Mouse (Mus musculus) MEL (cell line): ENCODE results near the gene Fastk. TPM values are rescaled to one million over a fixed set of nuclear protein-coding genes. Genes with fewer than 3 reads are reported as not detected.

Experiments used
- DNase-seq: peaks from one replicate; pipeline ENCODE4 v3.0.0; 2011; ENCODE audit warnings: low read depth, low spot score
- H3K27ac ChIP-seq: 2 replicates; pipeline ENCODE4 v1.5.1; 2012; ENCODE audit warnings: low read depth, mild to moderate bottlenecking, control low read depth, low read length, moderate library complexity; ENCODE audit not compliant: control insufficient read depth
- H3K27me3 ChIP-seq, 2 experiments: fragments of 150-350 bp in 1 of 2; sonication (generic) in 1 of 2; 2 replicates each; pipeline ENCODE4 v1.6.1; 2012; ENCODE audit warnings: low read length in 2 of 2, mild to moderate bottlenecking in 2 of 2, improper control_type of control experiment in 1 of 2, moderate library complexity in 1 of 2; ENCODE audit not compliant: insufficient read depth in 2 of 2, control insufficient read depth in 1 of 2
- H3K36me3 ChIP-seq, 2 experiments: 2 replicates each; pipeline ENCODE4 v1.6.1; 2012 to 2014; ENCODE audit warnings: low read length in 2 of 2, improper control_type of control experiment in 1 of 2, inconsistent platforms in 1 of 2, mild to moderate bottlenecking in 1 of 2; ENCODE audit not compliant: insufficient read depth in 2 of 2, control insufficient read depth in 1 of 2
- H3K4me1 ChIP-seq, 2 experiments: fragments of 150-350 bp in 1 of 2; sonication (generic) in 1 of 2; 2 replicates each; pipeline ENCODE4 v1.6.1; 2012; ENCODE audit warnings: low read length in 2 of 2, improper control_type of control experiment in 1 of 2, mild to moderate bottlenecking in 1 of 2; ENCODE audit not compliant: insufficient read depth in 2 of 2, control insufficient read depth in 1 of 2
- H3K4me3 ChIP-seq, 2 experiments: fragments of 150-350 bp in 1 of 2; sonication (generic) in 1 of 2; 2 replicates each; pipeline ENCODE4 v1.5.1; 2012; ENCODE audit warnings: low read depth in 2 of 2, low read length in 2 of 2, mild to moderate bottlenecking in 2 of 2, moderate library complexity in 2 of 2, control low read depth in 1 of 2, improper control_type of control experiment in 1 of 2; ENCODE audit not compliant: control insufficient read depth in 1 of 2, insufficient read depth in 1 of 2
- H3K79me2 ChIP-seq: 2 replicates; pipeline ENCODE4 v1.6.1; 2012; ENCODE audit warnings: mild to moderate bottlenecking, low read length, moderate library complexity; ENCODE audit not compliant: control insufficient read depth, poor library complexity, insufficient read depth
- H3K9ac ChIP-seq: 2 replicates; pipeline ENCODE4 v1.6.1; 2012; ENCODE audit warnings: low read depth, mild to moderate bottlenecking, control low read depth, low read length, moderate library complexity; ENCODE audit not compliant: control insufficient read depth, poor library complexity, severe bottlenecking
- H3K9me3 ChIP-seq: fragments of 150-350 bp; sonication (generic); replicated peaks from 2 replicates; pipeline ENCODE4 v1.6.1; 2012; ENCODE audit warnings: mild to moderate bottlenecking, low read length, improper control_type of control experiment, moderate library complexity; ENCODE audit not compliant: insufficient read depth
- BHLHE40 ChIP-seq: IDR thresholded peaks from 2 replicates; pipeline ENCODE4 v1.6.1; 2012; ENCODE audit warnings: low read depth, mild to moderate bottlenecking, inconsistent platforms, low read length, improper control_type of control experiment, borderline replicate concordance
- ETS1 ChIP-seq: IDR thresholded peaks from 2 replicates; pipeline ENCODE4 v1.6.1; 2012; ENCODE audit warnings: low read depth, mild to moderate bottlenecking, inconsistent platforms, low read length, improper control_type of control experiment, moderate library complexity
- MYC ChIP-seq: IDR thresholded peaks from 2 replicates; pipeline ENCODE4 v1.6.1; 2011; ENCODE audit warnings: low read depth, mild to moderate bottlenecking, low read length, improper control_type of control experiment, moderate library complexity
- NELFE ChIP-seq: IDR thresholded peaks from 2 replicates; pipeline ENCODE4 v1.6.1; 2011; ENCODE audit warnings: low read depth, low read length, improper control_type of control experiment
- POLR2A ChIP-seq, 2 experiments: IDR thresholded peaks; 2 replicates each; pipeline ENCODE4 v1.6.1; 2011 to 2012; ENCODE audit warnings: low read length in 2 of 2, mild to moderate bottlenecking in 2 of 2, control low read depth in 1 of 2, improper control_type of control experiment in 1 of 2, low read depth in 1 of 2, moderate library complexity in 1 of 2; ENCODE audit not compliant: control insufficient read depth in 1 of 2, insufficient read depth in 1 of 2, poor library complexity in 1 of 2
- POLR2AphosphoS5 ChIP-seq: IDR thresholded peaks from 2 replicates; pipeline ENCODE4 v1.6.1; 2012; ENCODE audit warnings: low read depth, borderline replicate concordance, mild to moderate bottlenecking, inconsistent platforms, low read length, moderate library complexity, mixed read lengths
- SIN3A ChIP-seq: IDR thresholded peaks from 2 replicates; pipeline ENCODE4 v1.6.1; 2012; ENCODE audit warnings: low read length, improper control_type of control experiment, inconsistent platforms
- TAL1 ChIP-seq: IDR thresholded peaks from 2 replicates; pipeline ENCODE4 v1.6.1; 2012; ENCODE audit warnings: mild to moderate bottlenecking, inconsistent platforms, low read length, moderate library complexity, mixed read lengths
- TBP ChIP-seq: IDR thresholded peaks from 2 replicates; pipeline ENCODE4 v1.8.0; 2011; ENCODE audit warnings: low read depth, low read length, improper control_type of control experiment
- TCF12 ChIP-seq: IDR thresholded peaks from 2 replicates; pipeline ENCODE4 v1.6.1; 2014; ENCODE audit warnings: low read depth, mild to moderate bottlenecking, inconsistent platforms, low read length, improper control_type of control experiment, moderate library complexity
- ZKSCAN1 ChIP-seq: IDR thresholded peaks from 2 replicates; pipeline ENCODE4 v1.6.1; 2012; ENCODE audit warnings: low read depth, mild to moderate bottlenecking, inconsistent platforms, low read length, improper control_type of control experiment, moderate library complexity
- ZMIZ1 ChIP-seq: IDR thresholded peaks from 2 replicates; pipeline ENCODE4 v1.6.1; 2012; ENCODE audit warnings: low read depth, mild to moderate bottlenecking, inconsistent platforms, low read length, improper control_type of control experiment, moderate library complexity
- ZNF384 ChIP-seq: IDR thresholded peaks from 2 replicates; pipeline ENCODE4 v1.6.1; 2012; ENCODE audit warnings: low read depth, mild to moderate bottlenecking, inconsistent platforms, low read length, improper control_type of control experiment
- polyA plus RNA-seq, 2 experiments: library from polyadenylated mRNA; stranded (reverse) in 1 of 2; unstranded in 1 of 2; fragments of >175 nt in 1 of 2; fragments of >200 nt in 1 of 2; gene quantifications; 2 replicates each; pipeline versions ENCODE4 v1.2.1 to v1.2.4; 2012; ENCODE audit warnings: low replicate concordance in 2 of 2, low read depth in 1 of 2; ENCODE audit not compliant: insufficient read length in 2 of 2, insufficient read depth in 1 of 2, missing spikeins in 1 of 2
- total RNA-seq: library from RNA; depleted of rRNA; stranded (reverse); fragments of 300-350 nt; gene quantifications from 2 replicates; pipeline ENCODE4 v1.2.3, GENCODE M21; 2012

Fastk gene
- total and polyA plus RNA-seq, 3 experiments, result 111 to 273 (median 228) TPM

DNA sequence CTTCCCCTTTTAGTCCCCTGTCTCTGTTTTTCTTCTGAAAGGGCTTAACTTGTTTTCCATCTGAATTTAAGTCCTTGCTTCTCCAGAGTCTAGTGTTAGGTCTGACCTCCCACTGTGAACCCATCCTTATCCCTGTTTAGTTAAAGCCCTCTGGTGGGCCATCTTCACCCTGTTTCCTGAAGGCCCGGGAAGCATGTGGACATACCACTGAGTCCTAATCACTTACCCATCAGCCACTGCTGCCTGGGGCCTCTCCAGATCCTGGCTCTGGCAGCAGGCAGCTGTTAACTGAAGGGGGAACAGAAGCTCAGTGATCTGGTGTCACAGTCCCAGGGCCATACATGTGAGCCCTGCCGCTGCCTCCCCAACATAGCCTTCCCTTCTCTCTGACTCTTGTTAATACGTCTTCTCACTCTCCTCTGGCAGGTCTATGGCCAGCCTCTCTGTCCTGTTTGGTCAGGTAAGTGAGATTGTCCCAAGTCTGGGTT lies 39.7 kb downstream of the Fastk start:
- Histone ChIP-seq H3K4me1 (peaks cover 15 to 20% of the 10 kb centered on the region in 2 experiments), H3K36me3 (peaks cover 0 to 18% of the 10 kb centered on the region in 2 experiments; a peak in 3 of 4 replicates), H3K79me2 (no peaks in the 10 kb centered on the region), H3K27me3 (no peaks in the 10 kb centered on the region), H3K4me3 (no peak overlapping the region), H3K9me3 (no peaks in the 10 kb centered on the region), H3K9ac (no peak overlapping the region), H3K27ac (peak overlapping the region; percentile 40)
- no peak for TF ChIP-seq TAL1
- no peak for TF ChIP-seq POLR2AphosphoS5
- TF ChIP-seq MYC, result 0 out of 2 replicates have a peak, but pooled peaks have one; percentile 15
- TF ChIP-seq BHLHE40, result 0 out of 2 replicates have a peak, but pooled peaks have one; percentile 8
- 0 out of 2 replicates have a peak, but pooled peaks have one; percentile 32 for TF ChIP-seq SIN3A
- TF ChIP-seq TCF12, result 0 out of 2 replicates have a peak, but pooled peaks have one; percentile 4
- DNase-seq, result peak; percentile 63

DNA sequence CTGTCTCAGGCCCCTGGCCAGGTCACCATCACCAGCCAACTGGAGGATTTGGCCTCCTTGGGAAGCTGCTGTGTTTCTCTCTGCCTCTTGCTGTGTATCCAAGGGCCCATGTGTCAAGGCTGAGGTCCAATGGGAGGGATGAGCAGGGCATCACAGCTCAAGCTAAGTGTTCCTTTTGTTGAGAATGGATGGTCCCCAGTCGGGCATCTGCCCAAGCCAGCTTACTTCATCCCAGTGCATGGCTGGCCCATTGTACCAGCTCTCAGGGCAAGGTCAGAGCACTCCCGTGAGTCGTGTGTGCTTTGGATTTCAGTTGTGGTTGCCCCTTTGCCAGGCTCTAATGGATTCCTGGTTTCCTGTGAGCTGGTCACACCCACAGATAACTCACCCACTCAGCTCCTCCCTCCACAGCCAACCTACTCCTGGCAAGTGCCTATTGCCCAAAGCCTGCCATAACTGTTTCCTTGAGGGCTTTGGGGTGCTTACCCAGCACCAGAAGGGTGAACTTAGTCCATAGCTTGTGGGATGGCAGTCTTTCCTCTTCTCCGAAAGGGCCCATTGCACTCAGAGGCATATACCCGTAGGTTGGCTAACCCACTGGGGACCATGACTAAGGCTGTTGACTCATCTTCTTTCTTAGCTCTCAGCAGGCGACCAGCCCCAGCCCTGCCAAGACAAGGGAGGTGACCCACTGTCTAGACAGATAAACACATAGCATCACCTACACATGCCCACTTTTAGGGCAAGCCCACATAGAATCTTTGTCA lies 40.3 kb downstream of the Fastk start:
- Histone ChIP-seq H3K4me1 (peaks cover 15 to 20% of the 10 kb centered on the region in 2 experiments), H3K9ac (no peak overlapping the region), H3K27me3 (no peaks in the 10 kb centered on the region), H3K27ac (peak overlapping the region; percentile 40), H3K79me2 (no peaks in the 10 kb centered on the region), H3K9me3 (no peaks in the 10 kb centered on the region), H3K36me3 (peaks cover 0 to 18% of the 10 kb centered on the region in 2 experiments; a peak in 3 of 4 replicates), H3K4me3 (no peak overlapping the region)
- peak; percentile 73 for DNase-seq
- TF ChIP-seq NELFE (no peak), TAL1 (peak; percentile 31; the same call in 1 of the 2 replicates), TBP (peak; percentile 75), POLR2A (IDR thresholded peaks at IDR 0.05; ENCODE audit: control insufficient read depth in 1 of 2, insufficient read depth in 1 of 2, low read depth in 1 of 2, low read length in 2 of 2, poor library complexity in 1 of 2) (no peak), ZKSCAN1 (no peak), ZNF384 (no peak), ZMIZ1 (no peak), ETS1 (peak; percentile 16; the same call in 1 of the 2 replicates)
